Mouse (Mus musculus): ENCODE measurements around the gene Spns3.

DNA sequence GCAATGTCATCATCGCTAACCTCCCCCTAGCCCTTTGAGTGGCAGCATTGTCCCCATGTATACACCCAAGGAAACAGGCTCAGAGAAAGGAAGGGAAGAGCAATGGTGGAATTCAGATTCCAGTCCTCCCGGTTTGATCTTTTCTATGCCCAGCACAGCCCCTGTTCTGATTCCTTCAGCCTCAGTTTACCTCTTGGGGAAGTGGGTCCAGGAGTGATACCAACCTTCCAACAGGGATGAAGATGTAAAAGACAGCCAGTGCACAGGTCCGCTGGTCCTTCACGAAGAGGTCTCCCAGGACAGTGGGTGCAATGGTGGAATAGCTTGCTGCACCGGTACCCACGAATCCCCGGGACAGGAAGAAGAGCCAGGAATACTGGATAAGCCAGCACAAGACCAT, 11.5 kb downstream of the Spns3 start:
- TF ChIP-seq MAX (IDR thresholded peaks at IDR 0.05) = no peak
- TF ChIP-seq CTCF (IDR thresholded peaks at IDR 0.05; ENCODE audit: control insufficient read depth, insufficient read depth, insufficient read length) = no peak
- no peak for TF ChIP-seq USF1 (IDR thresholded peaks at IDR 0.05; ENCODE audit: low read depth)
- TF ChIP-seq MYOD1 (IDR thresholded peaks at IDR 0.05; ENCODE audit: control insufficient read depth, insufficient read length, low read depth) = no peak
- no peak for TF ChIP-seq FOSL1 (IDR thresholded peaks at IDR 0.05; ENCODE audit: insufficient read depth, low read length, poor library complexity, severe bottlenecking)
